Mouse (Mus musculus) heart, adult 2 months (tissue): ENCODE measurements at regions not wholly inside any gene's neighbourhood (a gene's known extent, or its start where the extent isn't known, plus 50 kb on each side); places are given as distances from the start of the nearest gene placed in this dataset.

ENCODE experiments used
- CTCF ChIP-seq: fragments of 200-600 bp; IDR thresholded peaks from 2 replicates; pipeline ENCODE4 v1.8.1; 2022; ENCODE audit warnings: antibody characterized with exemption, mild to moderate bottlenecking, moderate library complexity
- EP300 ChIP-seq: fragments of 200-500 bp; IDR thresholded peaks from 2 replicates; pipeline ENCODE4 v1.6.1; 2011; ENCODE audit warnings: low read depth, low read length, control low read depth; ENCODE audit not compliant: insufficient read depth
- POLR2A ChIP-seq: fragments of 200-500 bp; IDR thresholded peaks from 2 replicates; pipeline ENCODE4 v1.6.1; 2011; ENCODE audit warnings: mild to moderate bottlenecking, low read depth, low read length, control low read depth; ENCODE audit not compliant: insufficient read depth

DNA sequence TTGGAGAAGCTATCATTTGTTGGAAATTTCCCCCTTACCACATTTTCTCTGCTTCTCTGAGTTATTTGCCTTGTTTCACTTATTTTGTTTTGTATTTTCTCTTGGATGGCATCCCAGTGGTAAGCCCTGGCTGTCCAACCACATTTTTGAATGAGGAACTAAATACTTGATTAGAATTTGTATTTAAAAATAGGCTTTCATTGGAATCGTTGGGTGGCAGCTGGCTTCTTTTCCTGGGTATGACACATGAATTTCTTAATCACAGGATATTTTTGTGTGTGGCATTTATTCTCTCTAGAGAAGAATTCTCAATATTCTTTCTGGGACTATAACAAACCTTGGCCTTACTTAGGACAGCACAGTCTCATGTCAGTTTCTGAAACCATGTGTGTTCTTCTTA, 286.5 kb downstream of the Gm11146 start:
- TF ChIP-seq EP300 (no peak), CTCF (no peak), POLR2A (no peak)
